Comparison of ENCODE assay signal across 7 mouse cellular contexts in genomic region chr4:123016451-123016957, GRCm38 (mm10). TPM values are rescaled to one million over a fixed set of nuclear protein-coding genes. Genes with fewer than 3 reads are reported as not detected.
A peak's percentile ranks its signal among the peaks of the same experiment; 100 is the strongest.
DNase-seq lines count a peak whose midpoint lies in the region; ATAC-seq and TF ChIP-seq lines count a peak whose summit lies in the region.

Trit1 (plus strand) TSS chr4:123016597.

- peak; percentile 68 for TF ChIP-seq POLR2A in kidney, adult 2 months (IDR thresholded peaks at IDR 0.05; ENCODE audit: low read depth, low read length)
- TF ChIP-seq POLR2A in spleen, adult 2 months (IDR thresholded peaks at IDR 0.05; ENCODE audit: low read depth, low read length), result peak; percentile 80

- H3K9me3 ChIP-seq in embryonic facial prominence, embryonic 12.5 days, result no peaks in the 10 kb centered on the region
- no peaks in the 10 kb centered on the region for H3K9me3 ChIP-seq in limb, embryonic 12.5 days
- no peaks in the 10 kb centered on the region for H3K9me3 ChIP-seq in midbrain, embryonic 15.5 days

- peak within 1 kb of the TSS; percentile 92 for H3K4me3 ChIP-seq in embryonic facial prominence, embryonic 12.5 days
- H3K4me3 ChIP-seq in kidney, adult 2 months (ENCODE audit: insufficient read depth, low read depth, low read length), result peak within 1 kb of the TSS; percentile 65
- H3K4me3 ChIP-seq in limb, embryonic 12.5 days (replicated peaks), result peak within 1 kb of the TSS; percentile 87
- peak within 1 kb of the TSS; percentile 99 for H3K4me3 ChIP-seq in midbrain, embryonic 15.5 days
- H3K4me3 ChIP-seq in spleen, adult 2 months (ENCODE audit: extremely low read depth, insufficient read depth, insufficient read length), result peak within 1 kb of the TSS; percentile 93

- H3K36me3 ChIP-seq in embryonic facial prominence, embryonic 12.5 days, result peaks cover 9% of the 10 kb centered on the region
- H3K36me3 ChIP-seq in kidney, adult 2 months (ENCODE audit: control insufficient read depth, insufficient read depth, low read length), result no peaks in the 10 kb centered on the region; the same call in 1 of the 2 replicates
- peaks cover 19% of the 10 kb centered on the region for H3K36me3 ChIP-seq in limb, embryonic 12.5 days
- no peaks in the 10 kb centered on the region for H3K36me3 ChIP-seq in midbrain, embryonic 15.5 days (replicated peaks)
- no peaks in the 10 kb centered on the region for H3K36me3 ChIP-seq in spleen, adult 2 months (ENCODE audit: control insufficient read depth, insufficient read depth, low read length)

- under 1% methylated on average over 34 of the region's 34 CpGs for WGBS in embryonic facial prominence, embryonic 12.5 days
- under 1% methylated on average over 34 of the region's 34 CpGs for WGBS in kidney, adult 2 months
- under 1% methylated on average over 34 of the region's 34 CpGs for WGBS in limb, embryonic 12.5 days
- under 1% methylated on average over 34 of the region's 34 CpGs for WGBS in midbrain, embryonic 15.5 days
- under 1% methylated on average over 34 of the region's 34 CpGs for WGBS in spleen, adult 2 months

- ATAC-seq in embryonic facial prominence, embryonic 12.5 days (ENCODE audit: insufficient number of reproducible peaks, insufficient read depth, low FRiP score, low TSS enrichment), result peak; percentile 85
- peak; percentile 88 for ATAC-seq in limb, embryonic 12.5 days (ENCODE audit: insufficient number of reproducible peaks, insufficient read depth, low FRiP score, low TSS enrichment, low read depth)
- peak; percentile 87 for ATAC-seq in midbrain, embryonic 15.5 days (replicated peaks)

- H3K9ac ChIP-seq in embryonic facial prominence, embryonic 12.5 days, result peak within 1 kb of the TSS; percentile 86
- peak within 1 kb of the TSS; percentile 91 for H3K9ac ChIP-seq in limb, embryonic 12.5 days (replicated peaks)
- H3K9ac ChIP-seq in midbrain, embryonic 15.5 days, result peak within 1 kb of the TSS; percentile 98

- peak; percentile 94 for DNase-seq in adrenal gland, postnatal 25 days
- peak; percentile 99 for DNase-seq in heart, adult 11 months
- peak; percentile 97 for DNase-seq in kidney, adult 2 months
- DNase-seq in spleen, adult 2 months (ENCODE audit: low read depth in 1 of 2, low spot score in 2 of 2), result peak; percentile 90 to 96

- H3K4me1 ChIP-seq in embryonic facial prominence, embryonic 12.5 days, result peaks cover 41% of the 10 kb centered on the region
- peaks cover 8% of the 10 kb centered on the region for H3K4me1 ChIP-seq in kidney, adult 2 months (ENCODE audit: control insufficient read depth, insufficient read depth, low read length)
- peaks cover 32% of the 10 kb centered on the region for H3K4me1 ChIP-seq in limb, embryonic 12.5 days (replicated peaks)
- peaks cover 66% of the 10 kb centered on the region for H3K4me1 ChIP-seq in midbrain, embryonic 15.5 days
- peaks cover 17% of the 10 kb centered on the region for H3K4me1 ChIP-seq in spleen, adult 2 months (ENCODE audit: control insufficient read depth, insufficient read depth, insufficient read length)

- peak within 1 kb of the TSS; percentile 67 for H3K4me2 ChIP-seq in embryonic facial prominence, embryonic 12.5 days (replicated peaks)
- H3K4me2 ChIP-seq in limb, embryonic 12.5 days, result peak within 1 kb of the TSS; percentile 92
- peak within 1 kb of the TSS; percentile 86 for H3K4me2 ChIP-seq in midbrain, embryonic 15.5 days

- H3K27me3 ChIP-seq in embryonic facial prominence, embryonic 12.5 days, result no peaks in the 10 kb centered on the region
- no peaks in the 10 kb centered on the region for H3K27me3 ChIP-seq in kidney, adult 2 months (replicated peaks; ENCODE audit: control insufficient read depth, insufficient read depth, low read length)
- H3K27me3 ChIP-seq in limb, embryonic 12.5 days, result no peaks in the 10 kb centered on the region
- H3K27me3 ChIP-seq in midbrain, embryonic 15.5 days (replicated peaks), result no peaks in the 10 kb centered on the region
- no peaks in the 10 kb centered on the region for H3K27me3 ChIP-seq in spleen, adult 2 months (ENCODE audit: control insufficient read depth, insufficient read depth, low read length)

- TF ChIP-seq CTCF in kidney, adult 2 months (conservative IDR thresholded peaks at IDR 0.05; ENCODE audit: insufficient read depth, insufficient read length, low read depth, low read length), result no peak
- no peak for TF ChIP-seq CTCF in spleen, adult 2 months (IDR thresholded peaks at IDR 0.05; ENCODE audit: extremely low read depth, insufficient read depth, insufficient read length, insufficient replicate concordance)

- H3K27ac ChIP-seq in embryonic facial prominence, embryonic 12.5 days, result peak within 1 kb of the TSS; percentile 78
- H3K27ac ChIP-seq in kidney, adult 2 months (ENCODE audit: insufficient read depth, low read depth, low read length), result peak within 1 kb of the TSS; percentile 72
- peak within 1 kb of the TSS; percentile 91 for H3K27ac ChIP-seq in limb, embryonic 12.5 days
- peak within 1 kb of the TSS; percentile 98 for H3K27ac ChIP-seq in midbrain, embryonic 15.5 days
- H3K27ac ChIP-seq in spleen, adult 2 months (ENCODE audit: insufficient read depth, low read length), result peak within 1 kb of the TSS; percentile 68

RNA-seq across cellular contexts. Expression of gene Trit1, which starts in this region (rescaled TPM):
- total RNA-seq in adrenal gland, postnatal 25 days (2021), result 15.9 and 22.5 TPM in 2 replicates
- 21.3 and 23.4 TPM in 2 replicates for polyA plus RNA-seq in embryonic facial prominence, embryonic 12.5 days (2016; fragmentation: Nextera tagmentation; extraction: Ambion mirVana)
- 4.7 and 5.1 TPM in 2 replicates for polyA plus RNA-seq in kidney, adult 2 months (2012; rRNA removed)
- 18.3 and 20.6 TPM in 2 replicates for polyA plus RNA-seq in limb, embryonic 12.5 days (2016; fragmentation: Nextera tagmentation; extraction: Ambion mirVana)
- 25.3 and 25.8 TPM in 2 replicates for polyA plus RNA-seq in midbrain, embryonic 15.5 days (2015; fragmentation: Nextera tagmentation; extraction: Ambion mirVana)
- 5.0 and 6.5 TPM in 2 replicates for polyA plus RNA-seq in spleen, adult 2 months (2012; rRNA removed)

Comparison
In these comparisons a context has a peak if more than half of its experiments do, and no peak if none do; other contexts are left out.
1. Peak in every context shown above with its lines: DNase-seq, ATAC-seq, H3K4me3 ChIP-seq and H3K27ac ChIP-seq.